Mouse (Mus musculus): ENCODE measurements around the gene Gm14180. TPM values are rescaled to one million over a fixed set of nuclear protein-coding genes. Genes with fewer than 3 reads are reported as not detected.
"Not testable (repeated sequence)": the region's sequence is repeated elsewhere in the genome, so short reads cannot be mapped to it uniquely, and the experiment has no call there.

Gene Gm14180
- polyA plus RNA-seq (2012; rRNA removed): not detected in 2 replicates

DNA sequence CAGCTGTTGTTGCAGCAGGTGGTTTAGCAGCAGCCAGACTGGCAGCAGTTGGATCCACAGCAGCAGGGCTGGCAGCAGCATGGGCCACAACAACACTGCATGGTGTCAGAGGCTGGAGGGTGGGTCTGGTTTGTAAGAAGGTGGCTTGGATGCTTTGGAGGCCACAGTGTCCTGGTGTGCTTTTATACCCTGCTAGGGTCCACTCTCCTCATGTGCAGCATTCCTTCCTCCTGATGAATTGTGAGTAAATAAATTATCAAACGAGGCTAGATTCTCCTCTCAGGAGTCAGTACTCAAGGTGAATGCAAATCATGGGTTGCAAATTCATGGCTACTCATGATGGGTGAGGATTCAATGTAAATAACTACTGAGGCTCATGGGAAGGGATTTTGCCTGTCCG is at the start of gene Gm14180:
Gene Gm14180, minus strand, starts transcription at position 101 of the 400 bp plus-strand sequence.
- no peak for DNase-seq (ENCODE audit: low spot score)

DNA sequence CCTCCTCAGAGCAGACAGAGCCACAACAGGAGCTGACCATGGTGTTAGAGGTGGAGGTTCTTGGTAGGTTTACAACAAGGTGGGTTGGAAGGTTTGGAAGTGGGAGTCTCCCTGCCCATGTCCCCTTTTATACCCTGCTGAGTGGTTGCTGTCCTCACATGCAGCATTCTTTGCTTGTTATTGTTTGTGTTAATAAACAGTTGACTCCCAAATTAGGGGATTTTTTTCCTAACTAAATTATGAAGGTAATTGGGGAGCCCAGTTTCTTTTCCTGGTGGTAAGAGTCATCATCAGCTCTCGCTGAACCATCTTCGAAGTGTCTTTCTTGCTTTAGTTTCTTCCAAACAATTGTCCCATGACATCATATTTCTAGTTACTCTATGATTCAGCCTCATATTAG is 46.5 kb upstream of the Gm14180 start, which contains the start of gene Krtap4-8:
Gene Krtap4-8, minus strand, starts transcription at position 101 of the 400 bp plus-strand sequence.
- DNase-seq (ENCODE audit: low spot score): no peak

DNA sequence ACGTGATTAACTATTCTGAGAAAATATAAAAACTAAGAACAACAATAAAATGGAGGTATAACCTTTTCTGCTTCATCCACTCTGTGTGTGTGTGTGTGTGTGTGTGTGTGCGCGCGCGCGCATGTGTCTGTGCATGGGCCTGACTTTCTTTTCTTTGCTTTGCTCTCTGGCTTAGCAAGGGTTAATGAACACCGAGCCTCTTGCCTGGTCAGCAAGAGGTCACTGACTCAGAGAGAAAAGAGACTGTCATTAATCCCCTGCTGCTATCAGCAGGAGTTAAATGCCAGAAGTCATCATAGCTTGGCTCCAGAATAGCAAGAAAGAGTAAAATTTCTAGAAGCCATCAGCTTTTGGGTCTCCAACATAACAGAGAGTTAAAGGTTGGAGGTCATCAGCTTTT is 44.3 kb upstream of the Gm14180 start:
- no peak for DNase-seq (ENCODE audit: low spot score)

DNA sequence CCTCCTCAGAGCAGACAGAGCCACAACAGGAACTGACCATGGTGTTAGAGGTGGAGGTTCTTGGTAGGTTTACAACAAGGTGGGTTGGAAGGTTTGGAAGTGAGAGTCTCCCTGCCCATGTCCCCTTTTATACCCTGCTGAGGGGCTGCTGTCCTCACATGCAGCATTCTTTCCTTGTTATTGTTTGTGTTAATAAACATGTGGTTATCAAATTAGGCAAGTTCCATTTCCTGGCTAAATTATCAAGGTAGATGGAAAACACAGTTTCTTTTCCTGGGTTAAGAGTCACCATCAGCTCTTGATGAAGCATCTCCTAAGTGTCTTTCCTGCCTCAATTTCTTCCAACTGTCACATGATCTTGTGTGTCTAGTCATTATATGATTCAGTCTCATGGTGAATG is 38.7 kb upstream of the Gm14180 start, which contains the start of gene Gm11595:
Gene Gm11595, minus strand, starts transcription at position 101 of the 400 bp plus-strand sequence.
- DNase-seq (ENCODE audit: low spot score): not testable (repeated sequence)

DNA sequence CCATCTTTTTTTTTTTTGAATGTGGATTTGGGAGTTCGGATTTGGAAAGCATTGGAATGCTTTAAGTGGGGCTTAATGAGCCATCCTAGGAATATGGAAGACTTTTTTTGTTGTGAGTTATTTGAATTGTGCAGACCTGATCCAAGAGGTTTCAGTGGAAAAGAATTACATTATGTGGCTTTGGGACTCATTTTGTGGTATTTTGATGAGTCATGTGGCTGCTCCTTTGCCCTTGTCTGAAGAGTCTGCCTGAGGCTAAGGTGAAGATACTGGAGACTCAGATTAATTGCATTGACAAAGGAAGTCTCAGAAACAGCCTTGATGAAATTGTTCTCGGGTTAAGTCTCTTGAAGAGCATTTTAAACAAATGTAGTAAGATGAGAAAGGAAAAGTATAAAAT is 34.3 kb upstream of the Gm14180 start:
- no peak for DNase-seq (ENCODE audit: low spot score)

DNA sequence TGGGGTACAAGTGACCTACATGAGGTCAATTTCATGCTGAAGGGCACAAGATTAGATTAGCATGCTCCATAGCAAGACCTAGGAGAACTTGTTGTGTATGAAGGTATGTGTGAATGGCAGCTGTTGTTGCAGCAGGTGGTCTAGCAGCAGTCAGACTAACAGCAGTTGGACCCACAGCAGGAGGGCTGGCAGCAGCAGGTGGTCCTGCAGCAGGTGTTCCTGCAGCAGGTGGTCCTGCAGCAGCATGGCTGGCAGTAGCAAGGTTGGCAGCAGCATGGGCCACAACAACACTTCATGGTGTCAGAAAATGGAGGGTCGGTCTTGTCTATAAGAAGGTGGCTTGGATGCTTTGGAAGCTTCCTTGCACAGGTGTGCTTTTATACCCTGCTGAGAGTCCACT is 24.8 kb upstream of the Gm14180 start:
- no peak for DNase-seq (ENCODE audit: low spot score)

DNA sequence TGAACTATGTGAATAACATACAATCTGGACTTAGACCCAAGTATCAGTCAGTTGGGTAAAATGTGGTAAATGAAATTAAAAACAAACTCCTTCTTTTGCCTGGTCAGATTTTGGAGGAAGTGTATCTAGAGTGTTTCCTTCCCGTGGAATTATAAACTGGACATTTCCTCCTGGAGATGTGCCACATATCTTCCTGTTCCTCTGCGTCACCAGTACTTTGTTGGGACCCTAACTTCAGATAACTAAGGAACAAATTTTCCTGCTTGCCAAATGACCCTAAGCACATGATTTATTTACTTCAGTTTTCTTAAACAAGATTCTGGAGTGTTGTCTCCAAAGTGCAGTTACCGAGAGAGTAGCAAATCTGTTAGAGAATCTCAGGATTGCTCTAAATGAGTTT is 9.9 kb upstream of the Gm14180 start:
- no peak for DNase-seq (ENCODE audit: low spot score)

DNA sequence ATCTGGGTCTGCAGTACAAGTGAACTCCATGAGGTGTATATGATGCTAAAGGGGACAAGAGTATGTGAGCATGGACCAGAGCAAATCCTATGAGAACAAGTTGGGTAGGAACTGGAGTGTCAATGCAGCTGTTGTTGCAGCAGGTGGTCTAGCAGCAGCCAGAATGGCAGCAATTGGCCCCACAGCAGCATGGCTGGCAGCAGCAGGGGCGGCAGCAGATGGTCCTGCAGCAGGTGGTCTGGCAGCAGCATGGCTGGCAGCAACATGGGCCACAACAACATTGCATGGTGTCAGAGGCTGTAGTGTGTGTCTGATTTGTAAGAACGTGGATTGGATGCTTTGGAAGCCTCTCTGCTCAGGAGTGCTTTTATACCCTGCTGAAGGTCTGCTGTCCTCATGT is 10.0 kb downstream of the Gm14180 start:
- no peak for DNase-seq (ENCODE audit: low spot score)

DNA sequence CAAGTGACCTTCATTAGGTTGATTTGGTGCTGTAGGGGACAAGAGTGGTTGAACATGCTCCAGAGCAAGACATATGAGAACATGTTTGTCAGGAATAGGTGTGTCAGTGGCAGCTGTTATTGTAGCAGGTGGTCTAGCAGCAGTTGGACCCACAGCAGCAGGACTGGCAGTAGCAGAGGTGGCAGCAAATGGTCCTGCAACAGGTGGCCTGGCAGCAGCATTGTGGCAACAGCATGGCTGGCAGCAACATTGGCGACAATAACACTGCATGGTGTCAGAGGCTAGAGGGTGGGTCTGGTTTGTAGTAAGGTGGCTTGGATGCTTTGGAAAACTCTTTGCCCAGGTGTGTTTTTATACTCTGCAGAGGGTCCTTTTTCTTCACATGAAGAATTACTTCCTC is 15.3 kb downstream of the Gm14180 start:
- DNase-seq (ENCODE audit: low spot score): no peak

DNA sequence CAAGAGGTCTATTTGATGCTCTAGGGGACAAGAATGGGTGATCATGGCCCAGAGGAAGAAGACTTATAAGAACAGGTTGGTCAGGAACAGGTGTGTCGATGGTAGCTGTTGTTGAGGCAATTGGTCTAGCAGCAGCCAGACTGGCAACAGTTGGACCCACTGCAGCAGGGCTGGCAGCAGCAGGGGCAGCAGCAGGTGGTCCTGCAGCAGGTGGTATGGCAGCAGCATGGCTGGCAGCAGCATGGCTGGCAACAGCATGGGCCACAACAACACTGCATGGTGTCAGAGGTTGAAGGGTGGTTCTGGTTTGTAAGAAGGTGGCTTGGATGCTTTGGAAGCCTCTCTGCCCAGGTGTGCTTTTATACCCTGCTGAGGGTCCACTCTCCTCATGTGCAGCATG is 43.6 kb downstream of the Gm14180 start, which contains the start of gene Gm14190:
Gene Gm14190, minus strand, starts transcription at position 278 of the 400 bp plus-strand sequence.
- DNase-seq (ENCODE audit: low spot score): no peak

DNA sequence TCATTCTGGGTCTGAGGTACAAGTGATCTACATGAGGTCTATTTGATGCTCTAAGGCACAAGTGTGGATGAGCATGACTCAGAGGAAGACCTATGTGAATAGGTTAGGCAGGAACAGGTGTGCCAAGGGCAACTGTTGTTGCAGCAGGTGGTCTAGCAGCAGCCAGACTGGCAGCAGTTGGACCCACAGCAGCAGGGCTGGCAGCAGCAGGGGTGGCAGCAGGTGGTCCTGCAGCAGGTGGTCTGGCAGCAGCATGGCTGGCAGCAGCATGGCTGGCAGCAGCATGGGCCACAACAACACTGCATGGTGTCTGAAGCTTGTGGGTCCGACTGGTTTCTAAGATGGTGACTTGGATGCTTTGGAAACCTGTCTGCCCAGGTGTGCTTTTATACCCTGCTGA is 48.9 kb downstream of the Gm14180 start:
- not testable (repeated sequence) for DNase-seq (ENCODE audit: low spot score)

Other genes starting within 250 kb of the Gm14180 start
- 3.4 and 4.2 TPM in 2 replicates for gene Krt23, start 241.2 kb downstream of the Gm14180 start, polyA plus RNA-seq (2012; rRNA removed)
- gene Krt39, start 213.0 kb downstream of the Gm14180 start, polyA plus RNA-seq (2012; rRNA removed): not detected in 2 replicates
- gene Krt40, start 191.1 kb downstream of the Gm14180 start, polyA plus RNA-seq (2012; rRNA removed): not detected in 2 replicates
- not detected in 2 replicates for gene Krtap3-3, start 183.4 kb downstream of the Gm14180 start, polyA plus RNA-seq (2012; rRNA removed)
- not detected in 2 replicates for gene Krtap3-2, start 177.4 kb downstream of the Gm14180 start, polyA plus RNA-seq (2012; rRNA removed)
- gene Gm11939, start 174.8 kb downstream of the Gm14180 start, polyA plus RNA-seq (2012; rRNA removed): not detected in 2 replicates
- gene Krtap3-1, start 167.7 kb downstream of the Gm14180 start, polyA plus RNA-seq (2012; rRNA removed): not detected in 2 replicates
- gene Krtap1-5, start 153.3 kb downstream of the Gm14180 start, polyA plus RNA-seq (2012; rRNA removed): 0.22 TPM in 1 of 2 replicates, not detected in the other
- gene Krtap1-4, start 150.6 kb downstream of the Gm14180 start, polyA plus RNA-seq (2012; rRNA removed): not detected in 2 replicates
- gene Krtap1-3, start 143.0 kb downstream of the Gm14180 start, polyA plus RNA-seq (2012; rRNA removed): not detected in 2 replicates
- gene Krtap9-3, start 136.2 kb downstream of the Gm14180 start, polyA plus RNA-seq (2012; rRNA removed): not detected in 2 replicates
- not detected in 2 replicates for gene Gm11938, start 131.0 kb downstream of the Gm14180 start, polyA plus RNA-seq (2012; rRNA removed)
- gene Gm11937, start 124.1 kb downstream of the Gm14180 start, polyA plus RNA-seq (2012; rRNA removed): not detected in 2 replicates
- gene Krtap2-4, start 119.4 kb downstream of the Gm14180 start, polyA plus RNA-seq (2012; rRNA removed): not detected in 2 replicates
- gene Gm11562, start 113.9 kb downstream of the Gm14180 start, polyA plus RNA-seq (2012; rRNA removed): 0.18 TPM in 1 of 2 replicates, not detected in the other
- not detected in 2 replicates for gene Krtap4-1, start 106.1 kb downstream of the Gm14180 start, polyA plus RNA-seq (2012; rRNA removed)
- not detected in 2 replicates for gene Krtap4-2, start 99.2 kb downstream of the Gm14180 start, polyA plus RNA-seq (2012; rRNA removed)
- not detected in 2 replicates for gene Krtap4-7, start 90.2 kb downstream of the Gm14180 start, polyA plus RNA-seq (2012; rRNA removed)
- not detected in 2 replicates for gene Gm11555, start 84.1 kb downstream of the Gm14180 start, polyA plus RNA-seq (2012; rRNA removed)
- gene Gm11563, start 75.3 kb downstream of the Gm14180 start, polyA plus RNA-seq (2012; rRNA removed): not detected in 2 replicates
- gene Krtap4-6, start 68.3 kb downstream of the Gm14180 start, polyA plus RNA-seq (2012; rRNA removed): not detected in 2 replicates
- not detected in 2 replicates for gene Gm14190, start 43.5 kb downstream of the Gm14180 start, polyA plus RNA-seq (2012; rRNA removed)
- gene Gm11595, start 38.6 kb upstream of the Gm14180 start, polyA plus RNA-seq (2012; rRNA removed): not detected in 2 replicates
- not detected in 2 replicates for gene Krtap4-8, start 46.4 kb upstream of the Gm14180 start, polyA plus RNA-seq (2012; rRNA removed)
- not detected in 2 replicates for gene Krtap4-9, start 50.9 kb upstream of the Gm14180 start, polyA plus RNA-seq (2012; rRNA removed)
- 0.06 TPM in 1 of 2 replicates, not detected in the other for gene Gm11596, start 59.2 kb upstream of the Gm14180 start, polyA plus RNA-seq (2012; rRNA removed)
- 0.08 TPM in 1 of 2 replicates, not detected in the other for gene Gm11569, start 64.6 kb upstream of the Gm14180 start, polyA plus RNA-seq (2012; rRNA removed)
- gene Gm11554, start 70.2 kb upstream of the Gm14180 start, polyA plus RNA-seq (2012; rRNA removed): not detected in 2 replicates
- 0.18 and 0.24 TPM in 2 replicates for gene Krtap4-13, start 75.6 kb upstream of the Gm14180 start, polyA plus RNA-seq (2012; rRNA removed)
- gene Gm11564, start 81.4 kb upstream of the Gm14180 start, polyA plus RNA-seq (2012; rRNA removed): not detected in 2 replicates
- gene 2300003K06Rik, start 103.8 kb upstream of the Gm14180 start, polyA plus RNA-seq (2012; rRNA removed): not detected in 2 replicates
- 0.07 and 0.08 TPM in 2 replicates for gene Krtap4-16, start 117.3 kb upstream of the Gm14180 start, polyA plus RNA-seq (2012; rRNA removed)
- gene Gm11568, start 123.6 kb upstream of the Gm14180 start, polyA plus RNA-seq (2012; rRNA removed): not detected in 2 replicates
- gene Gm11559, start 130.2 kb upstream of the Gm14180 start, polyA plus RNA-seq (2012; rRNA removed): not detected in 2 replicates
- gene Krtap9-1, start 139.1 kb upstream of the Gm14180 start, polyA plus RNA-seq (2012; rRNA removed): not detected in 2 replicates
- not detected in 2 replicates for gene Gm11567, start 144.9 kb upstream of the Gm14180 start, polyA plus RNA-seq (2012; rRNA removed)
- gene Krtap31-1, start 173.6 kb upstream of the Gm14180 start, polyA plus RNA-seq (2012; rRNA removed): not detected in 2 replicates
- gene Gm11565, start 180.5 kb upstream of the Gm14180 start, polyA plus RNA-seq (2012; rRNA removed): not detected in 2 replicates
- not detected in 2 replicates for gene Krtap31-2, start 202.0 kb upstream of the Gm14180 start, polyA plus RNA-seq (2012; rRNA removed)
- gene Krtap9-5, start 214.2 kb upstream of the Gm14180 start, polyA plus RNA-seq (2012; rRNA removed): not detected in 2 replicates
- not detected in 2 replicates for gene Krtap29-1, start 244.8 kb upstream of the Gm14180 start, polyA plus RNA-seq (2012; rRNA removed)